Mouse (Mus musculus): Measurements from ENCODE around the gene Rgs5. TPM values are rescaled to one million over a fixed set of nuclear protein-coding genes. Genes with fewer than 3 reads are reported as not detected.

Gene Rgs5
- polyA plus RNA-seq (2015; fragmentation: Nextera tagmentation; extraction: Ambion mirVana), result 8.4 and 9.3 TPM in 2 replicates

DNA sequence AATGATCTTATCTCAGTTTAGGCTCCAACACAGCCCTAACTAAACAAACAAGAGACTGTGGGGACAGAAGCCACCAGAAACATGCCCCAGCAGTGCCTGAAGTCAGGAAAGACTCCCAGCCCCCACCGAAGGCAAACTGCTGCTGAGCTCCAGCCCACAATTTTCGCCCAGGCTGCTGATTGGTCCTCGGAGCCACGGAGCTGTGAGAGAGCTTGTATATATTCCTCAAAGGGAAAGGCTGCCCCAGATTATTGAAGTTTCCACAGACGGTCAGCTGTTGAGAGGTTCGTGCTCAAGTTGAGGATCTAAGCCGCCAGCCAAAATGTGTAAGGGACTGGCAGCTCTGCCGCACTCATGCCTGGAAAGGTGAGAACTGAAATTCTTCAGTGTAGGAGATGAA is at the start of gene Rgs5:
TSS of gene Rgs5 (plus strand) at position 246 of the 400 bp plus-strand sequence.
- no peak for DNase-seq (ENCODE audit: low spot score)

DNA sequence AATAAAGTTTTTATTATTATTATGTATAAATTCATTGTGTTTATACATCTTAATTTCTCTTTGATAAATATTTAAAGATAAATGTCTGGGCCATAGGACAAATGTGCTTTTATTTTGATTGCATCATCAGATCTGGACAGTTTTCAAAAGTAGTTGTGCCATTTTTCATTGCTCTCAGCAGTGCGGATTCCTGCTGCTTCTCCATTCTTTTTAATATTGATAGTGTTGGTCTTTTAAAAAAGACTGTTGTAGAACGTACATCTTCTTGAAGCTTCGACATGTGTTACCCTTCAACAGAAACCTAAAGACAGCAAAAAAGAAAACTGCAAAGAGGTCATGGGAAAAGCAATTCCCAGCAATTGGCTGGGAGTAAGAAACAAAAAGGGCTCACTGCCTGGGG is 49.1 kb upstream of the Rgs5 start:
- no peak for DNase-seq (ENCODE audit: low spot score)

- no peak for DNase-seq (ENCODE audit: low spot score)
These were observed 25.6 kb upstream of the Rgs5 start for GRCm38 (mm10) chr1:169629738-169630137.

GRCm38 (mm10) chr1:169637251-169637750 is 18.0 kb upstream of the Rgs5 start:
- no peak for DNase-seq (ENCODE audit: low spot score)

- DNase-seq (ENCODE audit: low spot score), result no peak
These were observed 10.2 kb upstream of the Rgs5 start for GRCm38 (mm10) chr1:169644884-169645653.

GRCm38 (mm10) chr1:169659479-169659878 is 4.2 kb downstream of the Rgs5 start:
- no peak for DNase-seq (ENCODE audit: low spot score)

DNA sequence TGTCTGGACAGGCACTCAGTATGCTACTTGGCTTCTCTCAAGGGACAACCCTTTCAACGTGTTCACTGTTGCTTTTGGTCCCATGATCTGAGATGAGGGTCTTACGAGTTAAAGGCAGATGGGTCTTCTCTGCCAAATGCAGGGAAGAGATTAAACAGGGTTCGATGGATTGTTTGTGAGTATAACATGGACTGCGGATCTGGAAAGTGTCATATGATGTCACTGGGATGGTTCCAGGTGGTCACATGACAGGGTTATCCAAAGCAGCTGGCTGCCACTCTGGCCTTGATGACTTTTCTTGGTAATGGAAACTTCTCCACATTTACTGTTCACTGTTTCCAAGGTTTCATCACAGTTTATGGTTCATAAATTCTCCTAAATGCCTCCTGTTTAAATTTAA is 12.0 kb downstream of the Rgs5 start:
- DNase-seq (ENCODE audit: low spot score), result no peak

DNA sequence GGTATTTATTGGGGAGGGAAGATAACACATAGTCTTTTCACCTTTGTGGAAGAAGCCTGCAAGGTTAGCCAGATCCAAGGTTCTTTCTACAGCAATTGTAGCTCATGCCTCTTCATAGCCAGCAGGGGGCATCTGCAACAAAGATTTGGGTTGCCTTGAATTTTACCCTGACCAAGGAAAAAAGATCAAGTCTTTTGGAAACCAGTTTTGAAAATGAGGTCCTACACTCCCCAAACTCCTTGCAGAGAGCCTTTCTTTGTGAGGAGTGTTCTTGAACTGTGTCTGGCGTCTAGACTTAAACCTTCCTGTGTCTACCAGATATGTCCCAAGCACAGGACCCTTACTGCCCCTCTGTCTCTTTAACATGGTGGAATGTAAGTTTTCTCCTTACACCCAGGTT is 15.4 kb downstream of the Rgs5 start:
- no peak for DNase-seq (ENCODE audit: low spot score)

DNA sequence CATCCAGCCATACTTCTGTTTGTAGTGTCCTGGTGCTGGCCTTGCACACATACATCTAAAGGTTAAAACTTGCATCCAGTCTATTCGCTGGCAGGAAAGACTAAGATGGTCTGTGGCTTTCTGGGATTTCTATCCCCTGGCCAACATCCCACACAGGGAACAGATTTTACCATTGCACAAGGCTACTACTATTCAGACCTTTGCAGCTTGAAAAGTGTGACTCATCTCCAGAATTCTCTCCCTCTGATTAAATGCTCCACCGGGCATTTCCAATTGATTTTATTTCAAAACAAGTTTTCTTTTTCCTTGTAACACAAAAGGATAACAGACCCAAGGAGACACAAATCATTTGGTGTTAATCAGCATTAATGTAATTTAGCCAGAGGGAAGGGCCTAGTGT is 16.5 kb downstream of the Rgs5 start:
- DNase-seq (ENCODE audit: low spot score), result no peak

DNA sequence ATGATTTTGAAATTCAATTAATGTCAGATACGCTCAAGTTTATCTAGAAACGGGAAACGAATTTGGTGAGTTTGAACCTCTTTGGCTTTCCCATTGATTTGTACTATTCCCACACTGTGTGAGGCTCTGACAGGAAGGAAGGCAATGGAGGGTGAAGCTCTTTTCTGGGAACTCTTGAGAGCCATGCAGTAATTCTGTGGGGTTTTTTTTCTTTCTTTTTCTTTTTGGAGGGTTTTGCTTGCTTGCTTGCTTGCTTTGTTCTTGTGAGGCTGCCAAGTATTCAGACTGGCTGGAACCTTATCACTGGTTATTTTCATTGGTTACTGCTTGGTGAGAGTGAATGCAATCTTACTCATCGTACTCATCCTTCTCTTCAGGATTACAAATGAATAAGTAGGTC is 17.0 kb downstream of the Rgs5 start:
- DNase-seq (ENCODE audit: low spot score), result no peak

DNA sequence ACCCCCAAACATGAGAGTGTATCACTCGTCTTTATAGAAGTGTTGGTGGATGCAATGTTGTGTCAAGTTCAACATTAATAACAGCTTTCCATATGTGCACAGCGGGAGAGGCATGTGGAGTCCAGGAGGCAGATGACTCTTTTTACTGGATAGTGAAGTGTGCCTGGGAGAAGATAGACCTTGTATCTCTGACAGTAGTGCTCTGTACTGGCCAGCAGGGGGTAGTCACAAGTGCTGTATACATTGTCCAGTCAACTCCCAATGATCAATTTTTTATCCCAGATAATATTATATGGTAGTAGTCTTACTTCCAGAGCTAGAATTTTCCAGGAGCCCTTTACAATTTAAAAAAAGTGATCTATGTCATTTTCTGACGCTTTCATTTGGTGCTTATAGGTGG is 18.8 kb downstream of the Rgs5 start:
- DNase-seq (ENCODE audit: low spot score), result no peak

- DNase-seq (ENCODE audit: low spot score), result no peak
These were observed 21.4 kb downstream of the Rgs5 start for GRCm38 (mm10) chr1:169676751-169677150.

GRCm38 (mm10) chr1:169680455-169681208 is 25.3 kb downstream of the Rgs5 start:
- DNase-seq (ENCODE audit: low spot score), result no peak

- no peak for DNase-seq (ENCODE audit: low spot score)
These were observed 27.6 kb downstream of the Rgs5 start for GRCm38 (mm10) chr1:169682775-169683497.

DNA sequence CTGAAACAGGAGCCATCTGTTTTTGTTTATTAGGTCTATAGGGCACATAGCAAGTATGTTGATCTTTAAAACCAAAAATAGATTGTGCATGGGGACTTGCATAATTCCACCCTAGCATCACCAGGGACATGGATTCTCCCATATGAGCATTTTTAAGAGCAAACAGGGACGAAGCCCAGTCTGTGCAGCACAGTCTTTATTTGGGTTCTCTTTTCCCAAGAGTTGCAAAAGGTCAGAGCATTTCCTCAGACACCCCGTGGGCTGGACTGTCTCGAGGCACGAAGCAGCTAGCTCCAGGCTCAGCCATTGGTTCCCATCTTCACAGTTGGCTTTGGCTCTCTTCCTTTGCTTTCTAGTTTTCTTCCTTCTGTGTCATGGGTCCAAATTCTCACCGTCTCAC is 30.0 kb downstream of the Rgs5 start:
- no peak for DNase-seq (ENCODE audit: low spot score)

DNA sequence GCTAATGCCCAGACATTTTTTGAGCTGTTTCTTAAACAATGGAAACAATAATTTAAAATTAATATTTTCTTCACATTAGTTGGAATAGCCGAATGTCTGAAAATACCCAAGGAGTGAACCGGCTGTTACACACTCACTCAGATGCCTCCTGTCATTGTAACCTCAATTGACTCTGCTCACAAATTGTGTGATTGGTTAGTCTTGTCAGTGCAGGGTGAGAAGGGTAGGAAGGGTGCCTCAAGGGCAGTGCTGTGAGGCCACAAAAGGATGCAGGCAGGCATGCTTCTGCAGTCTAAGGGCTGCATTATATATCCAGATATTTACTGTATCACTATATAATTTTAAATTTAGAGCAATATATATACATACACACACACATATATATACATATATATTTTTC is 37.7 kb downstream of the Rgs5 start:
- no peak for DNase-seq (ENCODE audit: low spot score)

DNA sequence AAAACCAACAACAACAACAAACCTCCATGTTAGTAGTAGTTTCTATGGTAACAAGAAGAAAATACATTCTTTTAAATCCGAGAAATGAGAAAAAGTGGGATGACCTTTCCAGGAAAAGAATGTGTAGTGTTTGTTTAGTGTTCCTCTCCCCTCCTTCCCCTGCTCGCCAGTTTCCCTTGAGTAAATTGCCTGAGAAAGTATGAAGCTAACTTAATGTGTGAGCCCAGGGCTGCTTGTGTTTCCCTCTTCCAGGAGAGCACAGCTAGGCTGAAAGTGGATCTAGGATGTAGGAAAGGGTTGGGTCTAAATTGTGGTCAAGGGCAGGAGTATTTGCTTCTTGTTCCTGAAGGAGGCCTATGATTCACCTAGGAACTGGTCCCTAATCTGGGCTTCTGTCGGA is 38.2 kb downstream of the Rgs5 start:
- DNase-seq (ENCODE audit: low spot score), result no peak

- DNase-seq (ENCODE audit: low spot score), result no peak
These were observed 40.1 kb downstream of the Rgs5 start for GRCm38 (mm10) chr1:169695356-169695755.

- no peak for DNase-seq (ENCODE audit: low spot score)
These were observed 41.9 kb downstream of the Rgs5 start for GRCm38 (mm10) chr1:169697236-169697635.

DNA sequence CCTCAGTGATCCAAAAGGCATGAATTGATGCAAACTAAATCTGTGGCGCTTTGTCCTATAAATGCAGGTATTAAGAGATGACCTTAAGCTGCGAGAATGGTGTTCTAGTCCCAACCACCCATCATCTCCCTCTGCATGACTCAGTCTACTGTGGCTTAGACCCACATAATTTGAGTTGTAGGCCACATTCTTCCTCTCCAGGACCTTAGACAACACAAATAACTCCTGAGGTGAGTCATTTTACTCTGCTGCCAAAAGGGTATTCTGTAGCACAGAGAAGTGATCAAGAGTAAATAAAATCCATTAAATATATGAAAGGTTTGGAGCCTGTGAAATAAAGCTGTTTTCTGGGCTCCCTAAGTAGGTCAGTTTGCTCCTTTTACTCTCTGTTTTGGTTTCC is 43.9 kb downstream of the Rgs5 start:
- DNase-seq (ENCODE audit: low spot score), result no peak

DNA sequence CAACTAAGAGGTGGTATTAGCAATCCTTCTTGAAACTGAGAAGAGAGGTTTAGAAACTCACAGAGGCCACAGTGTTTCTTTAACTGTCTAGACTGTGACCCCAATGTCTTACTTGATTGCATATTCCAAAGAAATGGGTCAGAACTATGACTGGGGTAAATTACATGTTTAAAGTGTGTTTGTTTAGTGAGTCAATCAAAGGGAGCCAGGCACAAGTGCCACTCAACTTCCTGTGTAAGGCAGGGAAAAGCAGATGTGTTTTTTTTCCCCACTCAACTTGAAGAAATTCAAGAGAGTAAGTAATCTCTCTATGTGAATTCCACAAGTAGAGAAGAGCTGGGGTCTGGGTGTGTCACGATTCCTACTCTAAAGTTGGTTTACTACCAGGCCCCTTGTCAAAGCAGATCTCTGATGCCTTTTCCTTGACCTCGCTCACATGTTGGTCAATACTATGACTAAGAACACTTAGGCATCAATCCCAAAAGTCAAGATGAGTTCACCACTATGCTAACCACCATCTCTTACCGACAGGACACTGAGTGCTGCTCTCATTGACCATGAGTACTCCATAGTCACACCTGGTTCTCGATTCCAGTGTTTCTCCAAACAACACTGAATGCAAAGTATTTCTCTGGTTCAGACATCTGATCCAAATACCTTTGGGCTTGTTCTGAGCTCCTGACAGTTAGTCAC is 49.2 kb downstream of the Rgs5 start:
- no peak for DNase-seq (ENCODE audit: low spot score)

Measured in thymus, postnatal 0 days (tissue).